Mouse (Mus musculus) kidney, embryonic 16.5 days (tissue): Measurements from ENCODE around the gene Gm21887. TPM values are rescaled to one million over a fixed set of nuclear protein-coding genes. Genes with fewer than 3 reads are reported as not detected.
"Not testable (repeated sequence)": the region's sequence is repeated elsewhere in the genome, so short reads cannot be mapped to it uniquely, and the experiment has no call there.

Source experiments
- ATAC-seq: fragments of 200-750 bp; cut with Nextera tagmentation; 2 replicates; pipeline ENCODE4 v1.8.0; 2017; ENCODE audit warnings: moderate TSS enrichment; ENCODE audit not compliant: low FRiP score, low TSS enrichment
- H3K27ac ChIP-seq: fragments of 300-500 bp; sonication (generic); 2 replicates; pipeline ENCODE4 v1.5.1; 2014; ENCODE audit warnings: low read length
- H3K27me3 ChIP-seq: fragments of 300-500 bp; sonication (generic); 2 replicates; pipeline ENCODE4 v1.6.1; 2014; ENCODE audit warnings: low read length, control low read depth, mixed read lengths; ENCODE audit not compliant: insufficient read depth
- H3K36me3 ChIP-seq: fragments of 300-500 bp; sonication (generic); 2 replicates; pipeline ENCODE4 v1.6.1; 2014; ENCODE audit warnings: low read length, control low read depth, mixed read lengths; ENCODE audit not compliant: insufficient read depth
- H3K4me1 ChIP-seq: fragments of 300-500 bp; sonication (generic); 2 replicates; pipeline ENCODE4 v1.6.1; 2014; ENCODE audit warnings: low read length, control low read depth, mixed read lengths; ENCODE audit not compliant: insufficient read depth
- H3K4me2 ChIP-seq: fragments of 300-500 bp; sonication (generic); replicated peaks from 2 replicates; pipeline ENCODE4 v1.6.1; 2014; ENCODE audit warnings: low read depth, low read length
- H3K4me3 ChIP-seq: fragments of 300-500 bp; sonication (generic); 2 replicates; pipeline ENCODE4 v1.5.1; 2014; ENCODE audit warnings: mild to moderate bottlenecking, low read length
- H3K9ac ChIP-seq: fragments of 300-500 bp; sonication (generic); replicated peaks from 2 replicates; pipeline ENCODE4 v1.6.1; 2014; ENCODE audit warnings: low read length
- H3K9me3 ChIP-seq: fragments of 300-500 bp; sonication (generic); 2 replicates; pipeline ENCODE4 v1.6.1; 2016; ENCODE audit warnings: low read length, control low read depth
- WGBS: fragments of 180-500 bp; shearing (Covaris S2); extraction: QIAGEN DNeasy Blood & Tissue Kit; methylation state at CpG from one replicate; pipeline ENCODE4 v1.1.7; 2014; 5-methylcytosine and 5-hydroxymethylcytosine counted together
- polyA plus RNA-seq: library from polyadenylated mRNA; unstranded; fragments of >200 nt; fragmentation: Nextera tagmentation; extraction: Ambion mirVana; gene quantifications from 2 replicates; pipeline ENCODE4 v1.2.1, GENCODE M21; 2015

Gene Gm21887
- polyA plus RNA-seq, 1 experiment from 2014 or later: 162 TPM

- Histone ChIP-seq H3K4me3 (peak overlapping the region; percentile 38), H3K4me2 (peak overlapping the region; percentile 71), H3K9ac (peak overlapping the region; percentile 53), H3K27ac (peak overlapping the region; percentile 50; the same call in 1 of the 2 replicates), H3K9me3 (peaks cover 18% of the 10 kb centered on the region)
- not testable (repeated sequence) for H3K27me3 ChIP-seq, H3K4me1 ChIP-seq, H3K36me3 ChIP-seq
- 6% methylated on average over 9 of the region's 37 CpGs for WGBS
- ATAC-seq: peak; percentile 92
Observed at GRCm38 (mm10) chrX:169997854-169998456, 11.5 kb upstream of the Gm21887 start.

DNA sequence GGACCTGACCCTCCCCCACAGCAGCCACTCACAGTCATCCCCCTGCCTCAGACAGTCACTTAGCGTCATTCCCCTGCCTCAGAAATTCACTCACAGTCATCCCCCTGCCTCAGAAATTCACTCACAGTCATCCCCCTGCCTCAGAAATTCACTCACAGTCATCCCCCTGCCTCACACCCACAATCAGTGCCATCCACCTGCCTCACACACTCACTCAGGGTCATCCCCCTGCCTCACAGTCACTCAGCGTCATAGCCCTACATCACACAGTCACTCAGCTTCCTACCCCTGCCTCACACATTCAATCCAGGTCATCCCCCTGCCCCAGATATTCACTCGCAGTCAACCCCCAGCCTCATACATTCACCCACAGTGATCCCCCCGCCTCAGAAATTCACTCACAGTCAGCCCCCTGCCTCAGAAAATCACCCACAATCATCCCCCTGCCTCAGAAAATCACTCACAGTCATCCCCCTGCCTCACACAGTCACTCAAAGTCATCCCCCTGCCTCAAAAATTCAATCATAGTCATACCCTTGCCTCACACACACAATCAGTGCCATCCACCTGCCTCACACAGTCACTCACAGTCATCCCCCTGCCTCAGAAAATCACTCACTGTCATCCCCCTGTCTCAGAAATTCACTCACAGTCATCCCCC lies 10.8 kb upstream of the Gm21887 start:
- not testable (repeated sequence) for H3K27ac ChIP-seq, H3K4me1 ChIP-seq, H3K9ac ChIP-seq, H3K4me2 ChIP-seq, H3K36me3 ChIP-seq, H3K4me3 ChIP-seq, ATAC-seq, H3K27me3 ChIP-seq
- 17% methylated on average over 1 of the region's 4 CpGs for WGBS
- H3K9me3 ChIP-seq: peaks cover 18% of the 10 kb centered on the region

DNA sequence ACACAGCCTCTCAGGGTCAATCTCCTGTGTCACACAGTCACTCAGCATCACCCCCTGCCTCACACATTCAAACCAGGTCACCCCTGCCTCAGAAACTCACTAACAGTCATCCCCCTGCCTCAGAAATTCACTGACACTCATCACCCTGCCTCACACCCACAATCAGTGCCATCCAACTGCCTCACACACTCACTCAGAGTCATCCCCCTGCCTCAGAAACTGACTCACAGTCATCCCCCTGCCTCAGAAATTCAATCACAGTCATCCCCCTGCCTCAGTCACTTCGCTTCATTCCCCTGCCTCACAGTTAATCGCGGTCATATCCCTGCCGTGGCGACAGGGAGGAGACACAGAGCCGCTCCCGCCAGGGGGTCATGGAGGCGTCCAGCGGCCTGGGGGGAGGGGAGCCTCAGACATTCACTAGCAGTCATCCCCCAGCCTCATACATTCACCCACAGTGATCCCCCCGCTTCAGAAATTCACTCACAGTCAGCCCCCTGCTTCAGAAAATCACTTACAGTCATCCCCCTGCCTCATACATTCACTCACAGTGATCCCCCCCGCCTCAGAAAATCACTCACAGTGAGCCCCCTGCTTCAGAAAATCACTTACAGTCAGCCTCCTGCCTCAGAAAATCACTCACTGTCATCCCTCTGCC lies 10.1 kb upstream of the Gm21887 start:
- 38% methylated on average over 6 of the region's 11 CpGs for WGBS
- not testable (repeated sequence) for ATAC-seq, H3K9ac ChIP-seq

DNA sequence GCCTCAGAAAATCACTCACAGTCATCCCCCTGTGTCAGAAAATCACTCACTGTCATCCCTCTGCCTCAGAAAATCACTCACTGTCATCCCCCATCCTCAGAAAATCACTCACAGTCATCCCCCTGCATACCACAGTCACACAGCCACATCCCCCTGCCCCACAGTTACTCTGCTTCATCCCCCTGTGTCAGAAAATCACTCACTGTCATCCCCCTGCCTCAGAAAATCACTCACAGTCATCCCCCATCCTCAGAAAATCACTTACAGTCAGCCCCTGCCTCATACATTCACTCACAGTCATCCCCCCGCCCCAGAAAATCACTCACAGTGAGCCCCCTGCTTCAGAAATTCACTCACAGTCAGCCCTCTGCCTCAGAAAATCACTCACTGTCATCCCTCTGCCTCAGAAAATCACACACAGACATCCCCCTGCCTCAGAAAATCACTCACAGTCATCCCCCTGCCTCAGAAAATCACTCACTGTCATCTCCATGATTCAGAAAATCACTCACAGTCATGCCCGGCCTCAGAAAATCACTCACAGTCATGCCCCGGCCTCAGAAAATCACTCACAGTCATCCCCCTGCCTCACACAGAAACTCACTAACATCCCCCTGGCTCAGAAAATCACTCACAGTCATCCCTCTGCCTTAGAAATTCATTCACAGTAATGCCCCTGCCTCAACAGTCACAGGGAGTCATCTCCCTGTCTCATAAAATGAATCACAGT lies 9.4 kb upstream of the Gm21887 start:
- not testable (repeated sequence) for H3K4me2 ChIP-seq, ATAC-seq, H3K36me3 ChIP-seq, H3K27me3 ChIP-seq, H3K9ac ChIP-seq, H3K4me3 ChIP-seq, H3K4me1 ChIP-seq, H3K27ac ChIP-seq
- H3K9me3 ChIP-seq: peaks cover 17% of the 10 kb centered on the region
- WGBS: no CpG with 5 or more reads among the region's 3 CpGs

More for the DNA sequence above, 10.1 kb upstream of the Gm21887 start:
- H3K27me3 ChIP-seq, H3K4me1 ChIP-seq, H3K36me3 ChIP-seq, H3K27ac ChIP-seq, H3K4me2 ChIP-seq, H3K4me3 ChIP-seq: not testable (repeated sequence)
- H3K9me3 ChIP-seq: peaks cover 20% of the 10 kb centered on the region

GRCm38 (mm10) chrX:170000642-170001387 lies 8.6 kb upstream of the Gm21887 start:
- not testable (repeated sequence) for H3K4me1 ChIP-seq, H3K36me3 ChIP-seq, H3K4me2 ChIP-seq, H3K9ac ChIP-seq, H3K4me3 ChIP-seq, H3K27ac ChIP-seq, ATAC-seq, H3K27me3 ChIP-seq
- 39% methylated on average over 6 of the region's 6 CpGs for WGBS
- H3K9me3 ChIP-seq: peaks cover 17% of the 10 kb centered on the region

DNA sequence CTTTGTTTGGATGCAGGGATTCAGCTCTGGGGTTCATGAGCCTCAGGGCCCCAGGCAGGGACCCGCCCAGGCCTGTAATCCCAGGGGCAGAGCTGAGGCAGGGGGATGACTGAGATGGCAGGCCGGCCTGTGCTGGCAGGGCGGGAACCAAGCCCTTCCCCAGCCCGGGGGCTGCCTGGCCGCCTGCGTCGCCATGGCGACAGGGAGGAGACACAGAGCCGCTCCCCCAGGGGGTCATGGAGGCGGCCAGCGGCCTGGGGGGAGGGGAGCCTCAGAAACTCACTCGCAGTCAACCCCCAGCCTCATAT lies 8.1 kb upstream of the Gm21887 start:
- not testable (repeated sequence) for H3K9ac ChIP-seq, H3K4me2 ChIP-seq, H3K27ac ChIP-seq, H3K27me3 ChIP-seq, H3K36me3 ChIP-seq, H3K4me1 ChIP-seq, ATAC-seq, H3K4me3 ChIP-seq
- WGBS: 39% methylated on average over 5 of the region's 12 CpGs
- H3K9me3 ChIP-seq: peaks cover 17% of the 10 kb centered on the region

DNA sequence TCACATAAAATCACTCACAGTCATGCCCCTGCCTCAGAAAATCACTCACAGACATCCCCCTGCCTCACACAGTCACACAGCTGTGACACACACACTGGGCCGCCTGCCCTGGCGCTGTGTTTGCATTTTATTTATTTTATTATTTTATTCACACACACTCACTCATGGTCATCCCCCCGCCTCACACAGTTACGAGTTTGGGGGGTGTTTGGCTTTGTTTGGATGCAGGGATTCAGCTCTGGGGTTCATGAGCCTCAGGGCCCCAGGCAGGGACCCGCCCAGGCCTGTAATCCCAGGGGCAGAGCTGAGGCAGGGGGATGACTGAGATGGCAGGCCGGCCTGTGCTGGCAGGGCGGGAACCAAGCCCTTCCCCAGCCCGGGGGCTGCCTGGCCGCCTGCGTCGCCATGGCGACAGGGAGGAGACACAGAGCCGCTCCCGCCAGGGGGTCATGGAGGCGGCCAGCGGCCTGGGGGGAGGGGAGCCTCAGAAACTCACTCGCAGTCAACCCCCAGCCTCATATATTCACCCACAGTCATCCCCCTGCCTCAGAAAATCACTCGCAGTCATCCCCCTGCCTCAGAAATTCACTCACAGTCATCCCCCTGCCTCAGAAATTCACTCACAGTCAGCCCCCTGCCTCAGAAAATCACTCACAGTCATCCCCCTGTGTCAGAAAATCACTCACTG lies 6.8 kb upstream of the Gm21887 start:
- not testable (repeated sequence) for H3K4me3 ChIP-seq, H3K9ac ChIP-seq, H3K27me3 ChIP-seq, H3K27ac ChIP-seq, H3K36me3 ChIP-seq, H3K4me1 ChIP-seq, H3K4me2 ChIP-seq
- peaks cover 23% of the 10 kb centered on the region for H3K9me3 ChIP-seq
- WGBS: 44% methylated on average over 4 of the region's 18 CpGs
- ATAC-seq: peak; percentile 34; the same call in 1 of the 2 replicates

GRCm38 (mm10) chrX:170003536-170003935 lies 5.9 kb upstream of the Gm21887 start:
- ATAC-seq, H3K4me1 ChIP-seq, H3K4me2 ChIP-seq, H3K36me3 ChIP-seq, H3K27ac ChIP-seq, H3K9ac ChIP-seq, H3K27me3 ChIP-seq, H3K4me3 ChIP-seq: not testable (repeated sequence)
- H3K9me3 ChIP-seq: peaks cover 30% of the 10 kb centered on the region
- WGBS: 23% methylated on average over 1 of the region's 1 CpGs

DNA sequence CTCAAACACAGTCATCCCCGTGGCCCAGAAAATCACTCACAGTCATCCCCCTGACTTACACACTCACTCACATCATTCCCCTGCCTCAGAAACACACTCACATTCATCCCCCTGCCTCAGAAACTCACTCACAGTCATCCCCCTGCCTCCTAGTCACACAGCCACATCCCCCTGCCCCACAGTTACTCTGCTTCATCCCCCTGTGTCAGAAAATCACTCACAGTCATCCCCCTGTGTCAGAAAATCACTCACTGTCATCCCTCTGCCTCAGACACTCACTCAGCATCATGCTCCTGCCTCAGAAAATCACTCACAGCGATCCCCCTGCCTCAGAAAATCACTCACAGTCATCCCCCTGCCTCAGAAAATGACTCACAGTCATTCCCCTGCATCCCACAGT lies 5.2 kb upstream of the Gm21887 start:
- not testable (repeated sequence) for H3K4me1 ChIP-seq, ATAC-seq, H3K4me3 ChIP-seq, H3K36me3 ChIP-seq, H3K9ac ChIP-seq, H3K4me2 ChIP-seq, H3K27ac ChIP-seq, H3K27me3 ChIP-seq
- H3K9me3 ChIP-seq: peaks cover 30% of the 10 kb centered on the region
- WGBS: 64% methylated on average over 2 of the region's 2 CpGs
